Mouse (Mus musculus): ENCODE data around the gene Vmn2r96. TPM values are rescaled to one million over a fixed set of nuclear protein-coding genes. Genes with fewer than 3 reads are reported as not detected.
"Not testable (repeated sequence)": the region's sequence is repeated elsewhere in the genome, so short reads cannot be mapped to it uniquely, and the experiment has no call there.

The Vmn2r96 gene
- polyA plus RNA-seq (2014; fragmentation: Nextera tagmentation; extraction: Ambion mirVana), result not detected in 2 replicates

GRCm38 (mm10) chr17:18572851-18573250 is at the start of gene Vmn2r96:
TSS of gene Vmn2r96 (plus strand) at chr17:18573151.
- H3K9me3 ChIP-seq (ENCODE audit: control insufficient read depth, low read length); ATAC-seq (ENCODE audit: low FRiP score); H3K27me3 ChIP-seq (ENCODE audit: control insufficient read depth, insufficient read depth, low read length); H3K27ac ChIP-seq; H3K4me1 ChIP-seq (replicated peaks; ENCODE audit: control insufficient read depth, insufficient read depth, low read length); H3K4me3 ChIP-seq (replicated peaks; ENCODE audit: low read length); H3K9ac ChIP-seq; H3K36me3 ChIP-seq (replicated peaks; ENCODE audit: control insufficient read depth, insufficient read depth); H3K4me2 ChIP-seq (replicated peaks); DNase-seq (ENCODE audit: low spot score): not testable (repeated sequence)
- 94% methylated on average over 1 of the region's 1 CpGs for WGBS

GRCm38 (mm10) chr17:18523371-18523770 is 49.6 kb upstream of the Vmn2r96 start:
- Histone ChIP-seq H3K36me3 (replicated peaks; ENCODE audit: control insufficient read depth, insufficient read depth) (no peaks in the 10 kb centered on the region), H3K4me1 (replicated peaks; ENCODE audit: control insufficient read depth, insufficient read depth, low read length) (no peaks in the 10 kb centered on the region), H3K9ac (no peak overlapping the region), H3K9me3 (ENCODE audit: control insufficient read depth, low read length) (peaks cover 47% of the 10 kb centered on the region), H3K27ac (no peak overlapping the region), H3K27me3 (ENCODE audit: control insufficient read depth, insufficient read depth, low read length) (no peaks in the 10 kb centered on the region), H3K4me3 (replicated peaks; ENCODE audit: low read length) (no peak overlapping the region), H3K4me2 (replicated peaks) (no peak overlapping the region)
- ATAC-seq (ENCODE audit: low FRiP score), result no peak
- no peak for DNase-seq (ENCODE audit: low spot score)

GRCm38 (mm10) chr17:18523991-18524390 is 49.0 kb upstream of the Vmn2r96 start:
- Histone ChIP-seq H3K27me3 (ENCODE audit: control insufficient read depth, insufficient read depth, low read length) (no peaks in the 10 kb centered on the region), H3K36me3 (replicated peaks; ENCODE audit: control insufficient read depth, insufficient read depth) (no peaks in the 10 kb centered on the region), H3K9me3 (ENCODE audit: control insufficient read depth, low read length) (peaks cover 41% of the 10 kb centered on the region), H3K4me1 (replicated peaks; ENCODE audit: control insufficient read depth, insufficient read depth, low read length) (no peaks in the 10 kb centered on the region), H3K4me2 (replicated peaks) (no peak overlapping the region), H3K4me3 (replicated peaks; ENCODE audit: low read length) (no peak overlapping the region), H3K9ac (no peak overlapping the region), H3K27ac (no peak overlapping the region)
- 70% methylated on average over 1 of the region's 1 CpGs for WGBS
- DNase-seq (ENCODE audit: low spot score) (no peak), ATAC-seq (ENCODE audit: low FRiP score) (no peak)

- peaks cover 51% of the 10 kb centered on the region for H3K9me3 ChIP-seq (ENCODE audit: control insufficient read depth, low read length)
- not testable (repeated sequence) for ATAC-seq (ENCODE audit: low FRiP score); H3K27me3 ChIP-seq (ENCODE audit: control insufficient read depth, insufficient read depth, low read length); H3K9ac ChIP-seq; DNase-seq (ENCODE audit: low spot score); H3K4me3 ChIP-seq (replicated peaks; ENCODE audit: low read length); H3K36me3 ChIP-seq (replicated peaks; ENCODE audit: control insufficient read depth, insufficient read depth); H3K27ac ChIP-seq; H3K4me2 ChIP-seq (replicated peaks); H3K4me1 ChIP-seq (replicated peaks; ENCODE audit: control insufficient read depth, insufficient read depth, low read length)
- 95% methylated on average over 31 of the region's 31 CpGs for WGBS
Observed at GRCm38 (mm10) chr17:18558212-18559158, 14.5 kb upstream of the Vmn2r96 start.

- WGBS, result 92% methylated on average over 17 of the region's 17 CpGs
- not testable (repeated sequence) for H3K36me3 ChIP-seq (replicated peaks; ENCODE audit: control insufficient read depth, insufficient read depth); ATAC-seq (ENCODE audit: low FRiP score); H3K4me2 ChIP-seq (replicated peaks); H3K4me1 ChIP-seq (replicated peaks; ENCODE audit: control insufficient read depth, insufficient read depth, low read length); H3K9ac ChIP-seq; DNase-seq (ENCODE audit: low spot score); H3K27me3 ChIP-seq (ENCODE audit: control insufficient read depth, insufficient read depth, low read length); H3K4me3 ChIP-seq (replicated peaks; ENCODE audit: low read length); H3K27ac ChIP-seq
- 0 out of 2 replicates have a peak, but pooled peaks cover 12% of the 10 kb centered on the region for H3K9me3 ChIP-seq (ENCODE audit: control insufficient read depth, low read length)
Observed at GRCm38 (mm10) chr17:18566186-18566585, 6.8 kb upstream of the Vmn2r96 start.

- not testable (repeated sequence) for H3K27me3 ChIP-seq (ENCODE audit: control insufficient read depth, insufficient read depth, low read length); DNase-seq (ENCODE audit: low spot score); H3K4me2 ChIP-seq (replicated peaks); H3K27ac ChIP-seq; H3K9ac ChIP-seq; H3K4me1 ChIP-seq (replicated peaks; ENCODE audit: control insufficient read depth, insufficient read depth, low read length); H3K36me3 ChIP-seq (replicated peaks; ENCODE audit: control insufficient read depth, insufficient read depth); H3K4me3 ChIP-seq (replicated peaks; ENCODE audit: low read length); ATAC-seq (ENCODE audit: low FRiP score)
- H3K9me3 ChIP-seq (ENCODE audit: control insufficient read depth, low read length), result peaks cover 48% of the 10 kb centered on the region
- 89% methylated on average over 6 of the region's 6 CpGs for WGBS
Observed at GRCm38 (mm10) chr17:18615151-18615550, 42.2 kb downstream of the Vmn2r96 start.

GRCm38 (mm10) chr17:18626532-18626931 is 53.6 kb downstream of the Vmn2r96 start:
- ATAC-seq (ENCODE audit: low FRiP score) (no peak), DNase-seq (ENCODE audit: low spot score) (no peak)
- no peaks in the 10 kb centered on the region for H3K4me1 ChIP-seq (replicated peaks; ENCODE audit: control insufficient read depth, insufficient read depth, low read length)
- no peaks in the 10 kb centered on the region for H3K36me3 ChIP-seq (replicated peaks; ENCODE audit: control insufficient read depth, insufficient read depth)
- H3K4me3 ChIP-seq (replicated peaks; ENCODE audit: low read length), result no peak overlapping the region
- no peaks in the 10 kb centered on the region for H3K27me3 ChIP-seq (ENCODE audit: control insufficient read depth, insufficient read depth, low read length)
- peaks cover 24% of the 10 kb centered on the region; the same call in 1 of the 2 replicates for H3K9me3 ChIP-seq (ENCODE audit: control insufficient read depth, low read length)
- H3K9ac ChIP-seq, result no peak overlapping the region
- H3K4me2 ChIP-seq (replicated peaks), result no peak overlapping the region
- no peak overlapping the region for H3K27ac ChIP-seq

Other genes with a start within 250 kb of the Vmn2r96 start
- not detected in 2 replicates for gene Vmn2r95, start 149.1 kb upstream of the Vmn2r96 start, polyA plus RNA-seq (2014; fragmentation: Nextera tagmentation; extraction: Ambion mirVana)

Measured in hindbrain, embryonic 14.5 days (tissue).